Mouse (Mus musculus) myocyte (in vitro differentiated cells): Measurements from ENCODE around the gene Cblb.

Experiments
- CEBPB ChIP-seq: IDR thresholded peaks from 2 replicates; pipeline ENCODE4 v1.6.1; 2011; ENCODE audit warnings: mild to moderate bottlenecking, moderate library complexity; ENCODE audit not compliant: poor library complexity, insufficient read depth, severe bottlenecking
- E2F4 ChIP-seq: IDR thresholded peaks from one replicate; pipeline ENCODE4 v1.6.1; 2011; ENCODE audit warnings: mild to moderate bottlenecking, control low read depth, moderate library complexity; ENCODE audit not compliant: insufficient read depth
- POLR2A ChIP-seq: IDR thresholded peaks from one replicate; pipeline ENCODE4 v1.6.1; 2011; ENCODE audit warnings: low read depth, mild to moderate bottlenecking, control low read depth, moderate library complexity; ENCODE audit not compliant: insufficient read length
- REST ChIP-seq: IDR thresholded peaks from one replicate; pipeline ENCODE4 v1.6.1; 2011; ENCODE audit warnings: mild to moderate bottlenecking, control low read depth, moderate library complexity; ENCODE audit not compliant: insufficient read depth, insufficient read length
- SRF ChIP-seq: IDR thresholded peaks from one replicate; pipeline ENCODE4 v1.6.1; 2011; ENCODE audit warnings: low read depth; ENCODE audit not compliant: control insufficient read depth, insufficient read length

DNA sequence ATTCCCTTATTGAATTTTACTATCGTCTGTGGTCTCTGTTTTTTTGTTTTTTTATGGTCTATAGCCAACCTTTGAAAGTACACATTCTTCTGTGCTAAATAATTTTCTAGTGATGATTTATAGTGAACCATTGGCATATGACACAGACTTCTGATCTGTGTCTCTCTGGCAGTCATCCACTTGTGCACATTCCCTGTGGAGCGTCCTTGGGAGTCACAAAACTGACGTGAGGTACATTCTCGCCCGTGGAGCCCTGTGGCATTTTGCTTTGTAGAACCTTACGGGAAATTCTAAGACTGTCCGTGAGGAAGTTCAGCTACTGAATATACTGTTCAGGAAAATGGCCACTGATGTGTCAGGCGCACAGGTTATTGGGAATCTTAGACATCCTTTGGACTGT, 20.1 kb downstream of the Cblb start:
- TF ChIP-seq REST (no peak), POLR2A (no peak), E2F4 (no peak), SRF (no peak), CEBPB (no peak)
